Mouse (Mus musculus): ENCODE measurements around the gene S100a5.

GRCm38 (mm10) chr3:90608223-90608622, at the start of gene S100a5:
- no peak for TF ChIP-seq CTCF (IDR thresholded peaks at IDR 0.05; ENCODE audit: low read depth)
- no peak for TF ChIP-seq EP300 (IDR thresholded peaks at IDR 0.05; ENCODE audit: low read depth)
